Mouse (Mus musculus) ES-E14 (cell line): ENCODE measurements around the gene Rps6ka1.

Experiments used
- CHD2 ChIP-seq: IDR thresholded peaks from 2 replicates; pipeline ENCODE4 v1.6.1; 2014; ENCODE audit warnings: mild to moderate bottlenecking, low read depth, low read length, inconsistent platforms
- ZC3H11A ChIP-seq: IDR thresholded peaks from 2 replicates; pipeline ENCODE4 v1.6.1; 2012; ENCODE audit warnings: low read depth, mild to moderate bottlenecking, inconsistent platforms, low read length, borderline replicate concordance

DNA sequence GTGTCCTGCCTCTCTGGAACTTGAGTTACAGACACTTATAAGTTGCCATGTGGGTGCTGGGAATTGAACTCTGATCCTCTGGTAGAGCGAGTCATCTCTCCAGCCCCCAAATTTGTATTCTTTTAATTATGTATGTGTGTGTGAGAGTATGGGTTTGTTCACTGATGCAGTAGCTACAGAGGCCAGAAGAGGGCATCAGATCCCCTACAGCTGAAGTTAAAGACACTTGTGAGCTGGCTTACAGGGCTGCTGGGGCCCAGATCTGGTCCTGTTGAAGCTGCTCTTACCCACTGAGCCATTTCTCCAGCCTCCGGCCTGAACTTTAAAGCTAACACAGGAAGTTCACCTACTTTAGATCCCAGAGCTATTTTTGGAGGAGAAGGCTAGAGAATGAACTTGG is 14.9 kb upstream of the Rps6ka1 start:
- TF ChIP-seq ZC3H11A, result no peak
- no peak for TF ChIP-seq CHD2
